Mouse (Mus musculus) erythroid progenitor cell, adult 5-6 weeks (primary cell): ENCODE measurements around the gene Msmo1. TPM values are rescaled to one million over a fixed set of nuclear protein-coding genes. Genes with fewer than 3 reads are reported as not detected.

Experiments used
- ATAC-seq: replicated peaks from 2 replicates; pipeline ENCODE4 v1.8.0; 2016; ENCODE audit warnings: moderate number of reproducible peaks, mild to moderate bottlenecking, moderate TSS enrichment, inconsistent platforms; ENCODE audit not compliant: poor library complexity, low FRiP score, severe bottlenecking
- total RNA-seq, 2 experiments: library from RNA; stranded (forward) in 1 of 2; stranded (reverse) in 1 of 2; fragments of 150-400 nt in 1 of 2; fragments of 186-747, 209-891 nt in 1 of 2; gene quantifications; 2 replicates each; pipeline versions ENCODE4 v1.2.3 to v1.2.4; 2015 to 2017; ENCODE audit warnings: low replicate concordance in 2 of 2

Msmo1 gene
- total RNA-seq (2015; ENCODE audit: low replicate concordance) (19.3 and 24.1 TPM in 2 replicates), total RNA-seq (2017; ENCODE audit: low replicate concordance) (7.9 and 9.0 TPM in 2 replicates)

DNA sequence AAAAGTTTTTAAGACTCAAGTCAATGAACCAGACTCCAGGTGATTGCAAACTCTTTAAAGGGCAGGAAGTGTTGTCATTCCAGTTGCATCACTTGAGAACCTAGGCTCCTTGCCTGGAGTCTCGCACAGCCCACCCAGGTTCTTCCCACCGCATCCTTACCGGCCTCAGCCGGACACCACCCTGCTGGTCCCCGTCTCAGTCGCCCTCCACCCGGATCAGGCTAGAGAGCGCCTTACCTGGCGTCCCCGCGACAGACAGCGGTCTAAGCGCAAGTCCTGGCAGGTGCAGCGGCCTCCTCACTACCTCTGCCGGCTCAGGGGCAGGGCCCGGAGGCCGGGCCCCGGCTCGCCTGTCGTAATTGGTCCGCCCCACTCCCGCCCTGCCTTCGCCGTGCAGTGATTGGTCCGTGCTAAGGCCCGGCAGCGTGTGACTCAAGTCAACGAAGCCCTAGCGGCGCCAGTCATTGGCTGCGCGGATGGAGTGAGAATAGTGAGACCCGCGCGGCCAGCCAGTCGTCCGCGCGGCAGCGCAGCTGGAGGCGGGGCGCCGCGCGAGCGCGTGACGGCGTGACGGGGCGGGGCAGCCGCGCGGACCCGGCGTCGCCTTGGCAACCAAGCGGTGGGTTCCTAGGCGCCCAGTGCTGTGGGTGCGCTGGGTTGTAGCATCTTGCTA is at the start of gene Msmo1:
Gene Msmo1, minus strand, starts transcription at position 522 of the 673 bp plus-strand sequence.
- ATAC-seq = peak; percentile 99

DNA sequence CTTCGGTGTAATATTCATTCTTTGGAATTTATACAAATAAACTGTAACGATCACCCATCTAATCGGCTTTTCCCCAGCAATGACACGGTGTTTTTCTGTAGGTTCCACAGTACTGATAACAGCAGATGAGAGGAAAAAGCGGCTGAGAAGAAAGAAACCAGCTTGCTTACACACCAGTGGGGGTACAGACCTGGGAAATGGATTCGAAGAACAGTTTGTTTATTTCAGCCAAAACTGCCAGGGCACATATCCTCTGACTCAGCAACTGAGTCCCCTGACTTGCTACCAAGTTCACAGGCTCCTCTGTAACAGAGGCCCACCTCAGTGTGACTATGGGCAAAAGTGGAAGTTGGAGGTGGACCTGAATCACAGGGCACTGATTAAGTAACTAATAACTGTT is 48.4 kb upstream of the Msmo1 start:
- ATAC-seq = no peak

DNA sequence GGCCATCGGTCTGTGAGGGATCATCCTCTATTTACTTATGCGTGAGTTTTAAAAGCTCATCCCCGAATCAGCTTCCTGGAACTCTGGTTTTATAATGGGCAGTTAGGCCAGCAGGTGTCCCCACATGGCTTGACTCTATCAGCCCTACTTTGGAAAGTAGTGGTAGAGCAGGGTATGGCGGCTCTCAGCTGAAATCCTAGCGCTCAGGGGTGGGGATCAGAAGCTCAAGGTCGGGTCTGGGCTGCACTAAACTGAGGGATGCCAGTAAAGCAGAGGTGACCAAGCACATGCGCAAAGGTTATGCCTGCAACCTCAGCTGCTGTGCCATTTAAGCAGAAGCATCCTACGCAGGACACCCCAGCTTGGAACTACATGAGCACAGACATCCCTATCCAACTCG is 44.3 kb upstream of the Msmo1 start:
- no peak for ATAC-seq

DNA sequence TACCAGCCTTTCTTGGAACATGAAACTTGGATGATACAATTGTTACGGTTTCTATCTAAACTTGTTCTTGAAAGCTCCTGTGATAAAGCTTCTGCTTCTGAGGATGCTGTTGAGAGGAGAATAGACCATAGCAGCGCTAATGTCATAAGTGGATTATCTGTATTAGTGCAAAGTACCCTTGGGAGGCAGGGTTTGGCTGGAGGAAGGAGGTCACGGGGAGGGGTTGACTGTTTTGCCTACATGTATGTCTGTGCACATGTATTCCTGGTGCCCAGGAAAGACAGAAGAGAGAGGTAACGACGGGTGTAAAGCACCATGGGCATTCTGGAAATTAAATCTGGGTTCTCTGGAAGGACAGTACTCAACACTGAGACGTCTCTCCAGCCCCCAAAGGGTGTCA is 40.5 kb upstream of the Msmo1 start:
- ATAC-seq = no peak

DNA sequence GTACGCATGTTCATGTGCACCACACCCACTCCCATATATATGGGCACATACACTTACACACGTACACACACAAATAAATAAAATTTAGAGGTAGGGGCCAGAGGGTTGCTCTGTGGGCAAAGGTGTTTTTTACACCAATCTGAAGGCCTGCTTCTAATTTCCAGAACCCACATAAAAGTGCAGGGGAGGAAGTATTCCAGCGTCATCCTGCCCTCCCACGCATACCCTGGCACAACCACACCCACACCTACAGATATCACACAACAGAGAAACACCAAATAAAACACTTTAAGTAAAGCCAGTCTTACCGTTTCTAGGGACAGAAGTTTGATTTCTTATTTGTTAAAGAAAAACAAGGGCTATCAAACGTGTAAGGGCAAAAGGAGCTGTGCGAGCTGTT is 37.2 kb upstream of the Msmo1 start:
- ATAC-seq = no peak

DNA sequence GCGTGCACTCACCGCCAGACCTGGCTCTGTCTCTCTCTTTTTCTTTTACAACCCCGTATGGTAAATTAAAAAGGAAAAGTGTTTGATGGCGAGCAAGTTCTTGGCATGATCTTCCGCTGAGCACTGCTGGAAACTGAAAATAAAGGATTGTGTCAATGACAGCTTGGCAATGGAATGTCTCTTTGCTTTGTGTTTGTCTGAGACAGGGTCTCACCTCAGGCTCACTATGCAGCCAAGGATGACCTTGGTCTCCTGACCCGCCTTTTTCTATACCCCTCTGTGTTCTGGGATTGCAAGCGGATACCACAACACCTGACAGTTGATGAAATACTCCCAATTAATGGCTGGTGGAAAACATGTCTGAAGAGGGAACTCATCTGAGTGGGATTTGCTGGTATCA is 36.0 kb upstream of the Msmo1 start:
- no peak for ATAC-seq

DNA sequence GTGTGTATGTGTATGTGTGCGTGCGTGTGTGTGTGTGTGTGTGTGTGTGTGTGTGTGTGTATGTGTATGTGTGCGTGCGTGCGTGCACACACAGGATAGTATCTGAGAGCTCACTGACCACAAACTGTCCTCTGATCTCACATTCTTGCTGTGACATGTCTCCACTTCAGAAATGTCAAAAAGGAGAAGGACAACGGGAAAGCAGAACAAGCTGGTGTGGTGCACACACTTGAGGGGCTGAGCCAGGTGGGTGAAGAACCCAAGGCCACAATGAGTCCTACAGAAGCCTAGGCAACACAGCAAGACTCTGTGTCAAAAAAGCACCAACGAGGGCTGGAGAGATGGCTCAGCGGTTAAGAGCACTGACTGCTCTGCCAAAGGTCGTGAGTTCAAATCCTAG is 35.1 kb upstream of the Msmo1 start:
- ATAC-seq = no peak

DNA sequence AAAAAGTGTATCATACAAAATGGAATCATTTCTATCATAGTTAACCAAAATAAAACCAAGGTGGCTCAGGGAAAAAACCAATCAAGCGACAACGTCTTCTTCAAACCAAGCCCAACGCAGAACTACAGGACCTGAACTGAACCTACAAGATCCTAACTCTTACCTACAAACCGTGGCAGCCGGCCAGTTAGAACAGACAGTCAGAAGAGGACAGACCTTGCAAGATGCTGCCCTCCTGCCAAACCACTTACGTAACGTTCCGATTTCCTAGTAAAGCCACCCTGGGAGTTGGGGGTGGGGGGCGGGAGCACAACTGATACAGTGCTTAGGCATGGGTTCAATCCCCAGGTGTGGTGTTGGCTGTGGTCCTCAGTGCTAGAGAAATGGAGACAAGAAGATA is 33.5 kb upstream of the Msmo1 start:
- ATAC-seq = no peak

DNA sequence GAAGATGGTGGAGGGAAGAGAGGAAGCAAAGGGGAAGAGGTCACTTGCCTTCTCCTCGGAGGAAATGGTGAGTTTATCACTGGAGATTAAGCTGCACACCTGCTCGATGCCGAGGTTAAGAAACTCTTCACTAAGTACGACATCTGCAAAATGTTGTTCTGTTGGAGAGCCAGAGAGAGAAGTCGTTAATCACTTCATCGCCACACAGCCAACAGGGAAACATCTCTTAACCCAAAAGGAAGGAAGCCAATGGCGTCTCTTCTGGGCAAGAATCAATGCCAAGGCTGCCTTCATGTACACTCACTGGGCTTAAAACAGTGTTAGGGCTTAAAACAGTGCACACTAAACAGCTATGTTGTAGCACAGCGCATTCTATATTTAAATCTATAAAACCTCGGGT is 30.5 kb upstream of the Msmo1 start:
- no peak for ATAC-seq

DNA sequence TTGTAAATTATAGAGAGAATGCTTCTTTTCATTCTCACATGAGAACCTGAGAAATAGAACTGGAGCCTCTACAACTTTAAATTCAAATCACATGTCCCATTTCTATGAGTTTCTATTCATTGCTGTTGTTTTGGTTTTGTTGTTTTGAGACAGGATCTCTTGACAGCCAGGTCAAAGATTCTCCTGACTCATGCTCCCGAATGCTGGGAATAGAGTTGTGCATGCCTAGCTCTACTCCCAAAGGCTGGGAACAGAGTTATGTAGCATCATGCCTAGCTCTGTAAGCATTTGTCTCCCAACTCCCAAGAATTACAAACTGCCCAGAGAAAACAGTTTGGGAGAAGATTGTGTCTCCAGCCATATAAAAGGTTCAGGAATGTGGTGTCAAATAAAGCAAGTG is 29.2 kb upstream of the Msmo1 start:
- ATAC-seq = no peak

DNA sequence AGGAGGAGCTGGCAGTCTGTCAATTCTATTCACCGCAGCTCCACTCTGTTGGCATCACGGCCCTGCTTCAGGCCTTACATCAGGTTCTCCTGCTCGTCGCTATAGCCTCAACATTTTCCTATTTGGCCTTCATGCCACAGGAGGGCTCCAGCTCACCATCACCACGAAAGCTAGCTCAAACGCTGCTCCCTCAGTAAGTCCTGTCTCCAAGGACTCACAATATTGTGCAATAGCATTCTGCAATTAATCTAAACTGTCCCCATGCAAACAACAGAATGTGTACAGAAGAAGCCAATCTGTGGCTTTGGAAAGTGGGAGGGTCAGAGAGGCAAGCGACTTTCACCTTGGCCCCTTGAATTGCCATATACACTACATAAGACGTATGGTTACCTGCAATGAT is 27.8 kb upstream of the Msmo1 start:
- no peak for ATAC-seq

DNA sequence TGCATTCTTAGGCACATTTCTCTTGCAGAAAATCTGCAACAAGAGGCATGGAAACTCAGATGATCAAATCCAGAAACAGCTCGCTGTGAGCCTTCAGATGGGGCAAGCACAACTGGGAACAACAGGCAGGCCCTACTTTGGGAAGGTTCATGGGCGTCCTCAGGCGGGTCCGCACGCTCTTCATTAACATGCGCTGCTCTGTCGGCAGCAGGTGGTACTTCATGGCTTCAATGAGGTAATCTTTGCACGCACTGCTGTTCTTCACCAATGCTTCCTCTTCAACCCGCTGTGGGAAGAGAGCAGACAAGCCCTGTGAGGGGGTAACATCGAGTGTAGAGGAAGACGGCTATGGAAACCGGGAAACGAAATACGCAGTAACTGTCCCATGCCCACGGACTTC is 24.4 kb upstream of the Msmo1 start:
- ATAC-seq = no peak

DNA sequence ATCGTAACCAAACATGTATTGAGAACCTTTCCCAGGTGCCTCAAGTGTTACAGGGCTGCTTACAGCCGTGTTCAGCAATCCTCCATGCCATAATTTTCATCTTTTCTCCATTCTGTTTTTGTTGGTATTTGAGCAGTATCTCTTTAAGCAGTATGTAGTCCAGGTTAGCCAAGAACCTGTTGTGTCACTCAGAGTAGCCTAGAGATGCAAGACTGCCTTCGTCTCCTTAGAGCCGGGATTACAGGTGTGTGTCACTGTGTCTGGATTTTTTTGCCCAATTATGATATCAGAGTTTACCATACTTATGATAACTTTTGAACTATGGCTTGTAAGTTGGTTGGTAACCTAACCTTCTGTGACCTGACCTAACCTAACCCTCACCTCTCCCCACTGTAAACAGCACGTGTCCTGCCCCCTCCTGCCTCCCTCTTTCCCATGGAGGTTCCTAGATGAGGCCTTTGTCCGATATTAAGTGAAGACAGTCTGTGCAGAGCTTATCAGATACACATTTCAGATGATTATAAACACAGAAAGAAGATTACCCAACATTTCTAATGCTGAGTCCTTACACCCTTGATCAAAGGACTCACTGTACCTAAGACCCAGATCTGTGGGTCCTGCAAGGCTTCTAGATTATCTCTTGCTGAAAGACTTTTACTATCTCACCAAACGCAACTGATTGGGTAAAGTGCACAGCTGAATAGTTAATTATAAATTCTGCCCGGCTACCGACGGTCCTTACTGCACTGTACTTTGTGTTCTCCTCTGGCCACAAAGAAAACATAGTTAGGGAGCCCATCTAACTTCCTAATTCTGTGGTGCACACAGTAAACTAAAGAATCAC is 12.8 kb upstream of the Msmo1 start:
- ATAC-seq = no peak

DNA sequence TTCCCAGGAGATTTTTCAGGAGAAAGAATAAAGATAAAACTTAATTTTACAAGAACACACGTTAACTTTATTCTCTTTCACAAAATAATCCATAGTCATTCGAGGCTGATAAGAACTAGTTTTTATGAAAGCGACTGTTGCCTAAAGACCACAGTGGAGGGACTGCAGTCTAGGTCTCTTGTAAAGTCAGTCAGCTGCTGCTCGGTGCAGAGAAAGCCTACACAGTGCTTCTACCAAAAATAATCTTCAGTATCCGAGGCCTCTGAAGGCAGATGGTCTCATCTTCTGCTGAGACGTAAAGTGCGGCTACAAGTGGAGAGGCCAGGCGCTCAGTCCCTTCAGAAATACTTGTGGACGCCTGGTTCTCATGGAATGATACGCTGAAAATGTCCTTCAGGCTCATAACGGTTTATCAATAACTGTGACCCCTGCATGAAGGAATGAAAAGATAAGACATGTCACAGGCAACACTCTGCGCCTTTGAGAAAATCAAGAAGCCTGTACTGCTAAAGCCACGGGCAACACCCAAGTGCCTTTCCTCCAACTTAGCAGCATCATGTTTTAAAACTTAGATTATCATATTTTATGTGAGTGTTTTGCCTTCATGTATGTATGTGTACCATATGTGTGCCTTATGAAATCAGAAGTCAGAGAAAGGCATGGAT is 7.1 kb upstream of the Msmo1 start:
- 0 out of 2 replicates have a peak, but pooled peaks have one; percentile 32 for ATAC-seq

DNA sequence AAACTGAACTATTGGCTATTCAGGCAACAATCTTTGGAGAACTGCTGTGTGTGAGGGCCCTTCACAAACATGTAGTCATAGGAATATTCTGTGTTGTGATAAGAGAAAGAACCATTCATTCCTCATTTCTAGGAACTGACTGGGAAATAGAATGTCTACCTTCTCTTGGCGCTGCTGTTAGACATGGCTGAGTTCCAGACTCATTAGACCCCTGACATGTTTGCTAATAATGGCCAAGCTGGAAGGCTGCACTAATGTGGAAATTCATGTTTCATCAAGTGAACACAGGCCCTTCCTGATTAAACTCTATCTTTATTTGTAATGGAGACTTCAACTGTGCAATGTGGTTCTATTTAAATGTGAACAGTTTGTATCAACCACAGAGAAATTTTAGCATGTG is 5.3 kb upstream of the Msmo1 start:
- ATAC-seq = no peak

DNA sequence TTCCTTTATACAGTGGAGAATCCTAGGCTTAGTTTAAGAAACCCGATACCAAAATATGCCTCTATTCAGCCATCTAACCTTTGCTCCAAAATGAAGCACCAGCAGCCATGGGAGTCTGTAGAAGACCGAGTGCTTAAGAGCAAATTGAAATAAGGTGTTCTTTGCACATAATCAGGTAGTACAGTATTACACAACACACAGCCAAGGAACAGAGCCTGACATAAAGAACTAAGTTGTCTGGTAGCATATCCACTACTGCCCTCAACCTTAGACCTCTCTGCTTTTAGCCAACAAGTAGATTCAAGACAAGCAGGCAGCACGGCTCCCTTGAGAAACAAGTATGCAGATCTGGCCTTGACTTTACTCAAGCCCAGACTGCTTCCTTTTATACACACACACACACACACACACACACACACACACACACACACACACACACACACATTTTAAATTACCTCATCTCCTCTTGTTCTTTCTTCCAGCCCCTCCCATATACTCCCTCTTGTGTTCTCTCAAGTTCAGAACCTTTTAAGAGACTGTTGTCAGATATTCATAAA is 3.3 kb upstream of the Msmo1 start:
- no peak for ATAC-seq

DNA sequence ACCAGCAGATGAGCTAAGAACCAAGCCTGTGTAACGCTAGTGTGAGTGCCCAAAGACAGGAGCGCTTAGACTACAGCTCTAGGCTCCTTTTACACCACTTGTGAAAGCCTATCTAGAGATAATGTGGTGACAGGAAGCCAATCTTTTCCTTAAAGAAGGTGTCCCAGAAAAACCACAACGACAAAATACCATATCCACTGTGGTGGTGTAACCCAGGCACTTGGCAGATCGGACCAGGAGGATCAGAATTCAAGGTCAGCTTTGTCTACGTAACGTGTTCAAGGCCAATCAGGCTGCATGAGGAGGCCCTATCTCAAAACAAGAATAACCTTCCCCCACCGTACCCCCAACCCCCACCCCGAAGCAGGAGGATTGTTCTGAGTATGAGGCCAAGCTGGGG is 1.6 kb upstream of the Msmo1 start:
- ATAC-seq = no peak

DNA sequence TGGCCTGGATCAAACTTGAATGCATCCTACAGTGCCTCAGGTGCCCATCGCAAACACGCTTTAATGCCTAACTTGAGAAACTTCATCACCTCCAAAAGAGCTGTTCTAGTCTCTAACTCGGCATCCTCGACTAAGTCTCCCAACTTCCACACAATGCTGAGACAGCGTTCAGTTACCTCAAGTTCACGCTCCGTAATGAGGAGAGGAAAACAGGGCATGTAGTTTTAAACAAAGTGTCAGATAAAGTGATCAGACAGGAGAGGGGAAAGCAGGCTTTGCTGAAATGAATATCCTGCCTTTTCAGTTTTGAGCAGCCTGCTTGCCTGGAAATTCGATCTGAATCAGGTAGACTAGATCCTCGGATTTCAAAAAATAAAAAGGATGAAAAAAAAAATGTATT is 996 bp downstream of the Msmo1 start:
- no peak for ATAC-seq

DNA sequence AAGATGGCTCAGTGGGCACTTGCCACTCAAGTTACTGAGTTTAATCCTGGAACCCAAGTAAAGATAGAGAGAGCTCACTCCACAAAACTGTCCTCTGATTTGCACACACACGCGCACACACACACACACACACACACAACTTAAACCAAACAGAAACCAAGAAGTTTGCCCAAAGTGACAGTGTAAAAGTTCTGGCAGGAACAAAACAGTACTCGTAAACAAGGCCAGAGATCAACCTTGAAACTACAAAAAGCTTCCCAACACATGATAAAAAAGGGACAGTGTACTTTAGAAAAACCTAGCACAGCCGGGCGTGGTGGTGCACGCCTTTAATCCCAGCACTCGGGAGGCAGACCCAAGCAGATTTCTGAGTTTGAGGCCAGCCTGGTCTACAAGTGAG is 5.4 kb downstream of the Msmo1 start:
- no peak for ATAC-seq

DNA sequence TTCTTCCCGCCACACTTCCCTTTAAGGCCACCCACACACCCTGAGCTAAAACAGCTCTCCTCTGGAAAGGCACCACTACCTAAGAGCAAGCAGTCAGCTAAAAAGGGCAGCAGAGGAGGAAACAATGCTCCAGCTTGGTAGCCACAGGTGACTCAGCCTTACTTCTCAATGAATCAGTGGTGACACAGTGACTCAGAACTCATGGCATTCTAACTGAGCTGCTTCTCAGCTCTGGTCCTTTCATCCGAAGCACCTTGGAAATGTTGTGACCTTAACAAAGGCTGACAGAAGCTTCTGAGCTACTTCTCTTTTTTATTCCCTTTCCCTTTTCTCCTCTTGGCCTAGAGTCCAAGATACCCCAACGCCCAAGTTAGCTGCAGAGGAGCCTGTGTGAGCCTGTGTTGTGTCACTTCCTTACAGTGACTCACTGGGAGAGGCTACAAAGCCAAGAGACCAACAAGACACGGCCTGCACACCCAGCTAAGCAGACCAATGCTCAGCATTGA is 7.3 kb downstream of the Msmo1 start:
- no peak for ATAC-seq
